20 mouse cellular contexts compared by ENCODE assay signal in genomic region chr7:79801391-79801790, GRCm38 (mm10). TPM values are rescaled to one million over a fixed set of nuclear protein-coding genes. Genes with fewer than 3 reads are reported as not detected.
A peak's percentile ranks its signal among the peaks of the same experiment; 100 is the strongest.
DNase-seq lines count a peak whose midpoint lies in the region.
"Had no signal": no experiment of that assay in that cellular context is flagged by ENCODE, and none has a peak within 500 bp of the region (broad histone marks: within the 10 kb centered on the region; RNA-seq: fewer than 3 reads in every experiment).

No protein-coding gene starts in this region.

- intact Hi-C loops in heart, postnatal 10 days (cut with DNase I) = loop anchor here (10.0 kb wide), 2 partner anchors 193 to 283 kb away; no protein-coding TSS in a partner anchor

- peak; percentile 78 for DNase-seq in heart, adult 11 months
- no peak for DNase-seq in heart, postnatal 10 days
- peak; percentile 56 for DNase-seq in lung, postnatal 10 days
- DNase-seq in lung, postnatal 36 days = peak; percentile 78
- no peak for DNase-seq in right cerebral cortex, postnatal 36 days (ENCODE audit: low spot score in 2 of 2)
- DNase-seq in spleen, postnatal 4 days (ENCODE audit: low spot score in 2 of 2) = no peak
- DNase-seq in neural tube, embryonic 10.5 days (ENCODE audit: extremely low spot score, low spot score) = no peak
- DNase-seq: adrenal gland, adult 8-10 months; adrenal gland, postnatal 25 days; cerebellum, adult 11-12 months; cerebellum, adult 8-10 months; cerebellum, postnatal 10 days; cerebellum, postnatal 36 days; embryo, embryonic 11 days; gastrocnemius, postnatal 10 days; gastrocnemius, postnatal 36 days; heart, postnatal 36 days had no signal

RNA-seq across cellular contexts. Expression of gene Mesp1, which starts 7.8 kb away (rescaled TPM):
- total RNA-seq in heart, postnatal 10 days (2021) = not detected
- total RNA-seq: adrenal gland, adult 8-10 months; adrenal gland, postnatal 25 days; gastrocnemius, adult 18-20 months; gastrocnemius, postnatal 10 days; gastrocnemius, postnatal 36 days; granulocyte monocyte progenitor cell, adult 5-6 weeks; heart, adult 8-10 months; heart, postnatal 36 days had no signal

RNA-seq across cellular contexts. Expression of gene Mesp2, which starts 9.1 kb away (rescaled TPM):
- under 1 TPM; 0.12 to 0.40 TPM for total RNA-seq in heart, postnatal 10 days (2021)
- total RNA-seq: gastrocnemius, adult 18-20 months; gastrocnemius, postnatal 36 days; granulocyte monocyte progenitor cell, adult 5-6 weeks had no signal

RNA-seq across cellular contexts. Expression of gene Wdr93, which starts 58.4 kb away (rescaled TPM):
- under 1 TPM; 0.14 to 0.15 TPM for total RNA-seq in heart, postnatal 10 days (2021)
- total RNA-seq: gastrocnemius, postnatal 36 days; granulocyte monocyte progenitor cell, adult 5-6 weeks; heart, adult 8-10 months had no signal

RNA-seq across cellular contexts. Expression of gene Pex11a, which starts 58.5 kb away (rescaled TPM):
- total RNA-seq in heart, postnatal 10 days (2021) = 10 to 100 TPM; 13.3 to 16.5 TPM

RNA-seq across cellular contexts. Expression of gene Anpep, which starts 59.5 kb away (rescaled TPM):
- total RNA-seq in heart, postnatal 10 days (2021) = 10 to 100 TPM; 26.6 to 29.3 TPM
- total RNA-seq: granulocyte monocyte progenitor cell, adult 5-6 weeks had no signal

Comparison
In these comparisons a context has a peak if more than half of its experiments do, and no peak if none do; other contexts are left out.
1. DNase-seq: peak in heart, adult 11 months (single experiment), lung, postnatal 10 days (single experiment) and lung, postnatal 36 days (single experiment); none in heart, postnatal 10 days (0 of 2), right cerebral cortex, postnatal 36 days (0 of 2), spleen, postnatal 4 days (0 of 2) and neural tube, embryonic 10.5 days (single experiment).